Mouse (Mus musculus) hindbrain, embryonic 16.5 days (tissue): ENCODE measurements around the gene Irx5. TPM values are rescaled to one million over a fixed set of nuclear protein-coding genes. Genes with fewer than 3 reads are reported as not detected.

Source experiments
- ATAC-seq: fragments of 200-750 bp; cut with Nextera tagmentation; 2 replicates; pipeline ENCODE4 v1.8.0; 2017; ENCODE audit warnings: moderate TSS enrichment, moderate library complexity
- H3K27ac ChIP-seq: fragments of 300-500 bp; sonication (generic); 2 replicates; pipeline ENCODE4 v1.5.1; 2014; ENCODE audit warnings: low read depth, mild to moderate bottlenecking, control low read depth, low read length, moderate library complexity
- H3K27me3 ChIP-seq: fragments of 300-500 bp; sonication (generic); replicated peaks from 2 replicates; pipeline ENCODE4 v1.6.1; 2014; ENCODE audit warnings: low read length; ENCODE audit not compliant: control insufficient read depth, insufficient read depth
- H3K36me3 ChIP-seq: fragments of 300-500 bp; sonication (generic); 2 replicates; pipeline ENCODE4 v1.6.1; 2014; ENCODE audit warnings: mild to moderate bottlenecking, low read length, moderate library complexity, mixed read lengths; ENCODE audit not compliant: control insufficient read depth, insufficient read depth
- H3K4me1 ChIP-seq: fragments of 300-500 bp; sonication (generic); 2 replicates; pipeline ENCODE4 v1.6.1; 2014; ENCODE audit warnings: low read depth, low read length; ENCODE audit not compliant: control insufficient read depth, insufficient read depth
- H3K4me2 ChIP-seq: fragments of 300-500 bp; sonication (generic); 2 replicates; pipeline ENCODE4 v1.6.1; 2014; ENCODE audit warnings: mild to moderate bottlenecking, low read length, control low read depth, moderate library complexity
- H3K4me3 ChIP-seq: fragments of 300-500 bp; sonication (generic); 2 replicates; pipeline ENCODE4 v1.5.1; 2014; ENCODE audit warnings: mild to moderate bottlenecking, low read length, control low read depth, moderate library complexity
- H3K9ac ChIP-seq: fragments of 300-500 bp; sonication (generic); 2 replicates; pipeline ENCODE4 v1.6.1; 2014; ENCODE audit warnings: low read depth, mild to moderate bottlenecking, control low read depth, low read length, moderate library complexity
- H3K9me3 ChIP-seq: fragments of 300-500 bp; sonication (generic); 2 replicates; pipeline ENCODE4 v1.6.1; 2014; ENCODE audit warnings: mild to moderate bottlenecking, low read length, moderate library complexity; ENCODE audit not compliant: control insufficient read depth
- WGBS: fragments of 180-500 bp; shearing (Covaris S2); extraction: QIAGEN DNeasy Blood & Tissue Kit; methylation state at CpG from one replicate; pipeline ENCODE4 v1.1.7; 2014; 5-methylcytosine and 5-hydroxymethylcytosine counted together
- polyA plus RNA-seq: library from polyadenylated mRNA; unstranded; fragments of >200 nt; fragmentation: Nextera tagmentation; extraction: Ambion mirVana; gene quantifications from 2 replicates; pipeline ENCODE4 v1.2.1, GENCODE M21; 2015

Irx5 gene
- polyA plus RNA-seq, 1 experiment from 2014 or later, result 8.0 TPM

- Histone ChIP-seq H3K27ac (no peak overlapping the region), H3K9me3 (no peaks in the 10 kb centered on the region), H3K9ac (0 out of 2 replicates have a peak overlapping the region, but pooled peaks have one; percentile 10), H3K4me3 (peak overlapping the region; percentile 31), H3K4me2 (peak overlapping the region; percentile 47), H3K4me1 (peaks cover 3% of the 10 kb centered on the region; the same call in 1 of the 2 replicates), H3K27me3 (peaks cover 25% of the 10 kb centered on the region), H3K36me3 (no peaks in the 10 kb centered on the region)
- WGBS, result 9% methylated on average over 19 of the region's 20 CpGs
- ATAC-seq, result no peak
These were observed 6.8 kb downstream of the Irx5 start for GRCm38 (mm10) chr8:92364148-92364775.

- WGBS, result 24% methylated on average over 20 of the region's 20 CpGs
- Histone ChIP-seq H3K36me3 (no peaks in the 10 kb centered on the region), H3K4me1 (peaks cover 2% of the 10 kb centered on the region; the same call in 1 of the 2 replicates), H3K4me2 (peak overlapping the region; percentile 47), H3K4me3 (peak overlapping the region; percentile 17), H3K9me3 (no peaks in the 10 kb centered on the region), H3K27ac (no peak overlapping the region), H3K9ac (0 out of 2 replicates have a peak overlapping the region, but pooled peaks have one; percentile 14), H3K27me3 (peaks cover 25% of the 10 kb centered on the region)
- ATAC-seq, result no peak
These were observed 7.4 kb downstream of the Irx5 start for GRCm38 (mm10) chr8:92364776-92365240.

- ATAC-seq, result no peak
- H3K4me1 ChIP-seq, result no peaks in the 10 kb centered on the region; the same call in 1 of the 2 replicates
- H3K4me3 ChIP-seq, result peak overlapping the region; percentile 15
- H3K9me3 ChIP-seq, result no peaks in the 10 kb centered on the region
- no peaks in the 10 kb centered on the region for H3K36me3 ChIP-seq
- peak overlapping the region; percentile 14; the same call in 1 of the 2 replicates for H3K27ac ChIP-seq
- peak overlapping the region; percentile 39; the same call in 1 of the 2 replicates for H3K9ac ChIP-seq
- peak overlapping the region; percentile 47 for H3K4me2 ChIP-seq
- 3% methylated on average over 36 of the region's 36 CpGs for WGBS
- peaks cover 27% of the 10 kb centered on the region for H3K27me3 ChIP-seq
These were observed 8.0 kb downstream of the Irx5 start for GRCm38 (mm10) chr8:92365241-92365943.

GRCm38 (mm10) chr8:92365944-92366735, 8.7 kb downstream of the Irx5 start:
- H3K9ac ChIP-seq, result no peak overlapping the region
- 12% methylated on average over 26 of the region's 26 CpGs for WGBS
- no peaks in the 10 kb centered on the region for H3K36me3 ChIP-seq
- peak overlapping the region; percentile 47 for H3K4me2 ChIP-seq
- peak overlapping the region; percentile 15; the same call in 1 of the 2 replicates for H3K4me3 ChIP-seq
- no peak overlapping the region; the same call in 1 of the 2 replicates for H3K27ac ChIP-seq
- peak; percentile 15; the same call in 1 of the 2 replicates for ATAC-seq
- no peaks in the 10 kb centered on the region; the same call in 1 of the 2 replicates for H3K4me1 ChIP-seq
- H3K27me3 ChIP-seq, result peaks cover 27% of the 10 kb centered on the region
- no peaks in the 10 kb centered on the region for H3K9me3 ChIP-seq

- no peaks in the 10 kb centered on the region; the same call in 1 of the 2 replicates for H3K4me1 ChIP-seq
- H3K4me2 ChIP-seq, result peak overlapping the region; percentile 47
- WGBS, result 11% methylated on average over 20 of the region's 20 CpGs
- H3K36me3 ChIP-seq, result no peaks in the 10 kb centered on the region
- no peak overlapping the region for H3K4me3 ChIP-seq
- ATAC-seq, result peak; percentile 38
- no peak overlapping the region for H3K27ac ChIP-seq
- H3K27me3 ChIP-seq, result peaks cover 24% of the 10 kb centered on the region
- no peaks in the 10 kb centered on the region for H3K9me3 ChIP-seq
- no peak overlapping the region for H3K9ac ChIP-seq
These were observed 9.4 kb downstream of the Irx5 start for GRCm38 (mm10) chr8:92366736-92367267.

- Histone ChIP-seq H3K9me3 (no peaks in the 10 kb centered on the region), H3K27me3 (no peaks in the 10 kb centered on the region; the same call in 1 of the 2 replicates), H3K4me1 (no peaks in the 10 kb centered on the region), H3K4me3 (no peak overlapping the region), H3K27ac (no peak overlapping the region), H3K36me3 (no peaks in the 10 kb centered on the region), H3K4me2 (no peak overlapping the region), H3K9ac (no peak overlapping the region)
- WGBS, result 35% methylated on average over 6 of the region's 6 CpGs
- no peak for ATAC-seq
These were observed 22.1 kb downstream of the Irx5 start for GRCm38 (mm10) chr8:92379524-92379923.

GRCm38 (mm10) chr8:92380571-92380970, 23.1 kb downstream of the Irx5 start:
- Histone ChIP-seq H3K27me3 (no peaks in the 10 kb centered on the region; the same call in 1 of the 2 replicates), H3K36me3 (no peaks in the 10 kb centered on the region), H3K27ac (no peak overlapping the region), H3K4me2 (no peak overlapping the region), H3K9ac (no peak overlapping the region), H3K4me1 (no peaks in the 10 kb centered on the region), H3K9me3 (no peaks in the 10 kb centered on the region), H3K4me3 (no peak overlapping the region)
- 48% methylated on average over 2 of the region's 2 CpGs for WGBS
- ATAC-seq, result no peak

GRCm38 (mm10) chr8:92387893-92388292, 30.5 kb downstream of the Irx5 start:
- Histone ChIP-seq H3K4me2 (no peak overlapping the region), H3K27me3 (peaks cover 2% of the 10 kb centered on the region), H3K27ac (no peak overlapping the region), H3K4me1 (no peaks in the 10 kb centered on the region), H3K36me3 (no peaks in the 10 kb centered on the region), H3K9me3 (no peaks in the 10 kb centered on the region), H3K9ac (no peak overlapping the region), H3K4me3 (no peak overlapping the region)
- 83% methylated on average over 4 of the region's 4 CpGs for WGBS
- no peak for ATAC-seq
